Mouse (Mus musculus) lung, postnatal 4 days (tissue): ENCODE data around the gene Pknox2.

Experiments used
- DNase-seq, 2 experiments: peaks; one replicate each; pipeline ENCODE4 v3.0.0; 2021

The Pknox2 gene

DNA sequence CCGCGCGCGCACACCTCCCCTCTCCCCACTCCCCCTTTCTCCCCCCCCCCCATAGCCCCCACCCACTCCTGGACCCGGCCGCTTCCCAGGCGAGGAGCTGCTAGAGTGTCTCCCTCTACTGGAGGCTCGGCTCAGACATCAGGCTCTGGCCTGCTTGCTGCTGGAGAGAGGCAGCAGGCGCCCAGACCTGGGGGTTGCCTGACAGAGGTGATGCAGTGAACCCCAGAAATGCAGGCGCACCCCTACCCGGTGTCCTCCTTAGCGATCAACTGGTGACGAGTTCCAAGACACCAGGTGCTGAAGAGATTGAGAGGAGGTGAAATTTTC lies at the start of gene Pknox2:
TSS of gene Pknox2 (minus strand) at position 49 of the 327 bp plus-strand sequence.
- DNase-seq = peak; percentile 85 to 87

- no peak for DNase-seq
Observed at GRCm38 (mm10) chr9:37188024-37188423, 40.8 kb upstream of the Pknox2 start.

DNA sequence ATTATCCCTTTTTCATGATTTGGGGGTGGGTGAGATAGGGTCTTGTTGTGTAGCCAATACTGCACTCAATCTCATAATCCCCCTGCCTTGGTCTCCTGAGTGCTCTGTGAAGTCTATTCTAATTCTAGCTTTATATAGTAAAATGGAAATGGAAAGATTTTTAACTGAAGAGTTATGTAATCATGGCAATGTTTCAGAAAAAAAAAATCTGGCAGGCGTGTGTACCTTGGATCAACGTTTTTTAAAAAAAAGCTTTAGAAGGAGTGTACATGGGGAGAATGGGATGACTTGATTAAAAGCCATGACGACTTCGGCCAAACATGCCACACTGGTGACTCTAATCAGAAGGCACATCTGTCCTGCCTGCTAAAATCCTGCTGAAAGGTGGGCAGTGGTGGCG lies 40.2 kb upstream of the Pknox2 start:
- no peak for DNase-seq

DNA sequence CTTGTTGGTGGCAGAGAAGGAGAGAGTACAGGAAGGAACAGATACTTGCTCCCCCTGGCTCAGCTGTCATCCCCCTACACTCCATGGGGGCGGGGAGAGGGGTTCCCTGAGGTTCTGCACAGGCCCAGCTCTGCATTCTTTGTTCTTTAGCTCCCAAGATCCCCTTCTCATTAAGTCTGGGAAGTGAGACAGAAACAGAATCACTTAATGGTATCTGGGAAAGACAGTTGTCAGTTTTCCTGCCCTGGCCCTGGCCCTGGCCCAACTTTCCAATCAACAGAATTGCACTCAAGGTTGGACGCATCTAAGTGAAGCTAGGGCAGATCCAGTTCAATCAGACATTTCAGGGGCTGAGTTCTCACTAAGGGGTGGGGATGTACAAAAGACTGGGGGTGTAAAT lies 36.0 kb upstream of the Pknox2 start:
- no peak for DNase-seq

DNA sequence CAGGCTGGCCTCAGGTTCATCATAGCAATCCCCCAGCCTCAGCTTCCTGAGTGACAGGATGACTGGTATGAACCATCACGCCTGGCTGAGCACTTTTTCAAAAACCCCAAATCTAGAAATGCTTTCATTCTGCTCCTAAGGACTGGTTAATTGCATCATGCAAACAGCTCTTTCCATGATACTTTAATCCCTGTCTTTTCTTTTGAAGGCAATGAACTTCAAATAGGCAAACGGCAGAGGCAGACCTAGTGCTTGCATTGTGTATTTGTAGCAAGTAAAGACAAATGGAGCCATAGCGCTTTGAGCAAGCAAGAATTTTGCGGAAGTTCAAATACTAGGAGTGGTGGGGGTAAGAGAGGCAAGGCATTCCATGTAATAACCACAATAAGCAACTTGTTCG lies 34.4 kb upstream of the Pknox2 start:
- no peak for DNase-seq

GRCm38 (mm10) chr9:37179596-37179995 lies 32.4 kb upstream of the Pknox2 start:
- no peak for DNase-seq

DNA sequence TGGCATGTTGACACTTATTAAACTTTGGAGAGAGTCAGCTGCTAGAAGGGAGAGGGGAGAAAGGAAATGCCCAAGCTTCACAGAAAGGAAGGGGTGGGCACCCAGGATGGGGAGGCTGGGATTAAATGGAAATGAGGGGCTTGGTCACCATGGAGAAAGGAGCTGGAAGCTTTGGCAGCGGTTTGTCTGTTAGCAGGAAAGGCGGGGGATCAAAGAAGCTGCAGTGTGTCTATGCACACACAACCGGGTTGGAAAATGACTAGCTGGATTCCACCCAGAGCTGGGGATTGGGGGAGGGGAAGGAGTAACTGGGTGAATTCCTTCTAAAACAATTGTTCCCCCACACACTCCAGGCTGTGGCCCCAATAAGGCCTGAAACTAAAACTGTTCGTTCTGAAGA lies 31.7 kb upstream of the Pknox2 start:
- DNase-seq = no peak

GRCm38 (mm10) chr9:37177551-37177950 lies 30.3 kb upstream of the Pknox2 start:
- no peak for DNase-seq

DNA sequence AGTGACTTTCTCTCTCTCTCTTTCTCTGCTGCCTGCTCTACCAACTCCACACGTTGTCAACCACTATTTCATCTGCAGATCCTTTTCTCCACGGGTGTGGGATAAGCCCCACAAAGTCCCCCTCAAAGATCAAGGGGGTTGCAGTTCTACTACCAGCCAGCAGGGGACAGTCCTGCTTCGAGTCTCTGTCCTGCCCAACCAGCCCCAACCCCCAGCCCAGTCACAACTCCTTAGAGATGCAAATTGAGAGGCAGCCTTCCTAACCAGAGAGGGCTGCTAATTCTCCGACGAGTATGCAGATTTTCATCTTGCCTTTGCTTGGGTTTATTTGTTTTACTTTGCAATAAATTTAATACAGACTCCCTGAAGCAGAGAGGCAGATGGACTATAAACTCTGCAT lies 29.9 kb upstream of the Pknox2 start:
- DNase-seq = peak; percentile 56 to 68

- DNase-seq = no peak
Observed at GRCm38 (mm10) chr9:37176002-37176401, 28.8 kb upstream of the Pknox2 start.

GRCm38 (mm10) chr9:37173376-37173775 lies 26.2 kb upstream of the Pknox2 start:
- DNase-seq = no peak

GRCm38 (mm10) chr9:37166899-37167298 lies 19.7 kb upstream of the Pknox2 start:
- no peak for DNase-seq

GRCm38 (mm10) chr9:37160686-37161085 lies 13.5 kb upstream of the Pknox2 start:
- DNase-seq = no peak

DNA sequence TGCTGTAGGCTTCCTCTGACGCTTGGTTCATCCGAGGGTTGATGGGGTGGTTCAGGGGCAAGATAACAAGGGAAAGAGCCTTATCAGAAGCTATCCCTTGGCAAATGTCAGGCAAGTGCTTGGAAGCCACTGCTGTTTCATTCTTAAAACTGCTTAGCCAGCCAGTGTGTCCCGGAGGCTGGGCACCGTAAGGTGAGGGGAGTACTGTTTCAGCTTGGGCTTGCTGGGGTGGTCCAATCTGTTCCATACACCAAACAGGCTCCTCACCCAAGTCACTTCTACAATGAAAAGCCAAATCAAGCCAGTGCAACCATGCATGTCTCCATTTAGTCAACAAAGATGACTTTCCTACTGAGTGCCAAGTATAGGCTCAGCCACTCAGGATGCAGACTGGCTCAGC lies 679 bp upstream of the Pknox2 start:
- no peak for DNase-seq

DNA sequence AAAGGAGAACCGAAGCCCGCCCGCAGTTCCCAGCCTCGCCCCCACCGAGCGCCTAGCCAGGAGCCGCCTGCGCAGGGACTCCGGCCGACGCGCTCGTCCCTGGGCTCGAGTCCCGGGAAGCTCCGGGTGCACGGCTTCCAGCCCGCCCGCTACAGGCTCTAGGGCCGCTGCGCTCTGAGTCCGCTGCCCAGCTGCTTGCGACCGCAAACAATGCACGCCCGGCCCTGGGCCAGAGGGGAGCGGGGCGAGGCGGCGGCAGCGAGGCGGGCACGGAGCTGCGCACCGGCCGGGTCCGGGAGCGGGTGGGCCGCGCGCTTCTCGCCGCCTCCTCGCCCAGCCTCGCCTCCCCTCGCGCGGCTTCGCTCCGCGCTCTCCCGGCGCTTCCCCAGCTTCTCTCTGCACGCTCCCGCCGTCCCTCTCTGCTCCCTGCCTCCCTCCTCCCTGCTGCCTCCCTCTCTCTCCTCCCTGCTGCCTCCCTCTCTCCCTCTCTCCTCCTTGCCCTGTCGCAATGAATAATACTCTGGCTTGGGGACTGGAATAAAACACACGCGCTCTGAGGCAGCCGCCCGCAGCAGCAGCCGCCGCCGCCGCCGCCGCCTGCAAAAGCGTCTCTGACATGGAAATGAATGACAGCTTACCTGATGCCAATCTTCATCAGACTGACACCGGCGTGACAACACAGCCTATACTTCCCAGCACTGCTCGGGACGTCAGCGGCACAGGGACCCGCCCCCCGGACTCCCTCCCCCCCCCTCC lies 426 bp downstream of the Pknox2 start:
- DNase-seq = peak; percentile 70 to 83

GRCm38 (mm10) chr9:37146353-37146602 lies 929 bp downstream of the Pknox2 start:
- DNase-seq = no peak

DNA sequence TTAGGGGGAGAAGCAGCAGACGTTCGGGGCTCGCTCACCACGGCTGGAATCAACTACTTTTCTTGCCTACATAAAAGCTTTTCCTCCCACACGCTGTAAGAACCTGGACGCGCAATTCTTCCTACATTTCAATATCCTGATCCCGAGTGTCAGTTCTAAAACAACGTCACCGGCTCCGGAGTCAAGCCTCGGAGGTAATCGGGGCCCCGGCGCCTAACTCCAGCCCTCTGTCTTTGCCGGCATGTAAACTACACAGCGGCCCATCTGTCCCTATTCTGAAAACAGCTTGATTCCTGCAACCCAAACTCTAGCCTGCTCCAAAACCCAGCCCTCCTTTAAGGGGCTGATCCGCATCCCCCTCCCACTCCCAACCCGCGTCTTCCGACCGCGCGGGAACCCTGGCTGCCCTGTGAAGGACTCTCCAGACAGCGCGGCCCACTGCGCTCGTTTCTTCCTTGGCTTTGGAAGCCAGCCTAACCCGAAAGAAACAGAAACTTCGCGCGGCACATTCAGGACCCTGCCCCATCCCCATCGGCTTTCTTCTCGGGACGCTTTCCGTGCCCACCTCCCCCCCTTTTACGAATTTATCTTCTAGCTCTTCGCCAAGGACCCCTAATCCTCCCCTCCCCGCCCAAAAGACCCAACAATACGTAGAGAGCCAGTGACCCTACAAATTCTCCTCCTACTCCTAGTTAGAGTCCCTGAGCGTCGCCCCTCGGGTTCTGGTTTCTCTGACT lies 1.4 kb downstream of the Pknox2 start:
- DNase-seq = peak; percentile 44 to 60

- DNase-seq = peak; percentile 59 to 67
Observed at GRCm38 (mm10) chr9:37145151-37145615, 2.0 kb downstream of the Pknox2 start.

- DNase-seq = no peak
Observed at GRCm38 (mm10) chr9:37144696-37145095, 2.5 kb downstream of the Pknox2 start.

DNA sequence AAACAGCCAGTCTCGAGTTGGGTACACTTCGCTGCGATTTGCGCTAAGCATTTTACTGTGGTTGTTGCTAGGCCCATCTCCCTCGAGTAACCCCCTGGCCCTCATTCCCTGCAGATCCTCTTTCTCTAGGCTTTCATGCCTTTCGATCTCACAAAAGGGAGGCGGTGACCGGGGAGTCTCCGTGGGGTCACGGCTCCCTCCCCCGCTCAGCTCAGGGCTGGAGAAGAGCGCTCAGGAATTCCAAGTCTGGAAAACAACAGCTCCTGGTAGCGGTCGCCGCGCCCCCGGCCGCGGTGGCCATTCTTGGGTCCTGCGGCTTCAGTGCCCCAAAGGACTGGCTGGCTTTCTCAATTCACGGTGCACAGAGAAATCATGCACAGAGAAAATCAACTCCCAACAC lies 3.0 kb downstream of the Pknox2 start:
- peak; percentile 48 to 66 for DNase-seq

DNA sequence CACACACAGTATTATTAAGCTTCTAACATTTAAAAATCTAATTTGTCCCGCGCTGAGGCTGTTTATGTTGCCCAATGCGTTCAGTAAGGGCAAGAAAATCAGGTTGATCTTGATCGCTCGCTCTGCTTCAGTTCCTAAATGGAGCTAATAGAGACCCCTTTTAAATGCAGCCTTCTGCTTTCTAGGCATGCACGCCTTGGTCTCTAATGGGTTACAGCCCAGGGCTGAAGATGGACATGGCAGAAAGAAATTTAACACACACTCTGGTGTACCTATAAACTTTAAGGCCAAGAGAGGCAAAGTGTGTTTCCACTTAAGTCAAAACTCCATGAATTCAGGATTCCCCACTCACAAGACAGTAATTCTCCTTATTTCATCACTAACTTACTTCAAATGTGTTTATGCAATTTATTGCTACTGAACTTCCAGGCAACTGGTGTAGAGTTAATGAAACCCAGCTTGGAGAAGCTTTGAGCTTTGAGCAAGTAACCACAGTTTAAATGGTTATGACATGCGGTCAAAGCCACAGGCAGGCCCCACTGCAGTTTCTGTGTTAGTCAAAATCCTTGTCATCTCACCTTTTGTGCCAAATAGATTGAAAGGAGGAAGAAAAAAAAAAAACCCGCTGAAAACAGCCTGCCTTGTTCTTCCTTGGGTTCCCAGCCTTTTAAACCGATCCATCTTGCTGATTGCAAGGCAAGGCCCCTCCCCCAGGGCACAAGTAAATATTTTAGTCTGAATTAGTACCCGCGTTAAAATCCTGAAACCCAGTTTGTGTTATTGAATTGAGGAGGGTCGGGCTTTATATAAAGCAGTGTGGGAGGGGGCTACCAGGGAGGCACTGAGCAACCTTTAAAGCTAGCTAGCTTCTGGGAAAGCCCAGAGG lies 3.9 kb downstream of the Pknox2 start:
- no peak for DNase-seq

DNA sequence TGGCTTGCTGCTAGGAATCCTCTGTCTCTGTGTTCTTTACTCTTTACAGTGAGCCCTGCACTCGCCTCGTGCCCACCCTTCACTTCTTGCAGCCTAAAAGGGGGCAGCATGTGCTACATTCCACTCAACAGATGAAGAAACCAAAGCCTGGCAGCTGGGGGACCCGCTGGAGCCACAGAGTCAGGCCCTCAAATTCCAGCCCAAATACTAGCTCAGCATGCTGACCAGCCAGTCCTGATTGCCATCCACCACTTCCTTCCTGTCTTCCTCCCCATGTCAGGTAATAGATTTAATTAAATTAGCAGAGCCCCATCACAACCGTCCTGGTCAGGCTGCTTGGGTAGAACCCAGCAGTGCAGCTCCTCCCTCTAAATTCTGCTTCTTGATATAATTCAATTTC lies 5.1 kb downstream of the Pknox2 start:
- no peak for DNase-seq

DNA sequence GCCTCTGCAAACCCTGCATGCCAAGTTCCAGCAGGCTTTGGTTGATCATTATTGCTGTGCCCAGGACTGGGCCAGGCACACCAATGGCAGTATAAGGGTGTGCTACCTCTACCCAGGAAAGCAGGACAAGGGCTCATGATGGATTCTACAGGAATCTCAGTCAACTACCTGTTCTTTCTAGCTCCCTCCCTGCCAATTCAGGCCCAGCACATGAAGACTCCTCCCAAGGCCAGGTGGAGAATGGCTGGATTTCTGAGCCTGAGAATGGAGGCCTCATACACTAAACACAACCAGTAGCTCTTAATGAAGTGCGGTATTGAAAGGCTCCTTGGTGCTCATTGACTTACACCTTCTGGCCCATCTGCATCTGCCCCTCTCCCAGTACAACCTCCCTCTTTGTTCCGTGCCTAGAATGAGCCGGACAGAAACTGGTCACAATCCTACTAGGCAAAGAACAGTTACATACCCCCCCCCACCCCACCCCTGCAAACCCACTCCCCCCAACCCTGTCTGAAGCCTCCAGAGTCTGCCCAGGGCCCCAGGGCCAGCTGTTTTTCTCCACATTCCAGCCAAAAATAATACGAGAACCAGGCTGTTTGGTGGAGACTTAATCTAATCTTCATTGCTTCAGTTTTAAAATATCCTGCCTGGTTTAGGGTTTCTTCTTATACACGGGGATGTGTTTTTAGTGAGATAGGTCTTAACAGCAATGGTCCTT lies 6.6 kb downstream of the Pknox2 start:
- no peak for DNase-seq
